Comparison of ENCODE assay signal across 24 mouse cellular contexts in genomic region chr11:24242096-24242495, GRCm38 (mm10).
DNase-seq lines count a peak whose midpoint lies in the region; ATAC-seq and TF ChIP-seq lines count a peak whose summit lies in the region.
"Had no signal": no experiment of that assay in that cellular context is flagged by ENCODE, and none has a peak within 500 bp of the region (broad histone marks: within the 10 kb centered on the region; RNA-seq: fewer than 3 reads in every experiment).

No protein-coding gene starts in this region.

- no peaks in the 10 kb centered on the region for H3K36me3 ChIP-seq in spleen, adult 2 months (ENCODE audit: control insufficient read depth, insufficient read depth, low read length)
- H3K36me3 ChIP-seq in intestine, embryonic 15.5 days, result no peaks in the 10 kb centered on the region
- H3K36me3 ChIP-seq: forebrain, embryonic 10.5 days; G1E; heart, embryonic 10.5 days; heart, embryonic 13.5 days had no signal

- no peaks in the 10 kb centered on the region for H3K27me3 ChIP-seq in spleen, adult 2 months (ENCODE audit: control insufficient read depth, insufficient read depth, low read length)
- H3K27me3 ChIP-seq in intestine, embryonic 15.5 days (replicated peaks), result no peaks in the 10 kb centered on the region
- H3K27me3 ChIP-seq: forebrain, embryonic 13.5 days; heart, embryonic 13.5 days had no signal

- no peak overlapping the region for H3K4me2 ChIP-seq in intestine, embryonic 15.5 days (replicated peaks)
- H3K4me2 ChIP-seq: forebrain, embryonic 13.5 days; heart, embryonic 13.5 days; hindbrain, embryonic 14.5 days had no signal

- H3K9ac ChIP-seq in intestine, embryonic 15.5 days, result no peak overlapping the region
- H3K9ac ChIP-seq: forebrain, embryonic 13.5 days; heart, embryonic 13.5 days; hindbrain, embryonic 14.5 days had no signal

- TF ChIP-seq POLR2A in spleen, adult 2 months (IDR thresholded peaks at IDR 0.05; ENCODE audit: low read depth, low read length), result no peak

- H3K4me1 ChIP-seq in spleen, adult 2 months (ENCODE audit: control insufficient read depth, insufficient read depth, insufficient read length), result peaks cover 33% of the 10 kb centered on the region; the same call in 1 of the 2 replicates
- H3K4me1 ChIP-seq in intestine, embryonic 15.5 days (replicated peaks), result no peaks in the 10 kb centered on the region
- H3K4me1 ChIP-seq: forebrain, embryonic 13.5 days had no signal

- TF ChIP-seq CTCF in spleen, adult 2 months (IDR thresholded peaks at IDR 0.05; ENCODE audit: extremely low read depth, insufficient read depth, insufficient read length, insufficient replicate concordance), result no peak

- peak; percentile 80 for ATAC-seq in intestine, embryonic 15.5 days
- ATAC-seq: forebrain, embryonic 13.5 days; forebrain, embryonic 16.5 days; Patski had no signal

- H3K27ac ChIP-seq in spleen, adult 2 months (ENCODE audit: insufficient read depth, low read length), result peak overlapping the region; percentile 65
- H3K27ac ChIP-seq in intestine, embryonic 15.5 days, result no peak overlapping the region
- H3K27ac ChIP-seq: forebrain, embryonic 10.5 days; forebrain, embryonic 13.5 days; heart, adult 2 months; heart, embryonic 13.5 days; hindbrain, embryonic 14.5 days had no signal

- no peaks in the 10 kb centered on the region for H3K9me3 ChIP-seq in intestine, embryonic 15.5 days
- H3K9me3 ChIP-seq: heart, embryonic 10.5 days had no signal

- H3K4me3 ChIP-seq in spleen, adult 2 months (ENCODE audit: extremely low read depth, insufficient read depth, insufficient read length), result no peak overlapping the region
- H3K4me3 ChIP-seq in intestine, embryonic 15.5 days (replicated peaks), result no peak overlapping the region
- H3K4me3 ChIP-seq: forebrain, embryonic 10.5 days; forebrain, embryonic 13.5 days; heart, adult 2 months; heart, embryonic 10.5 days; heart, embryonic 13.5 days had no signal

- 41% methylated on average over 4 of the region's 4 CpGs for WGBS in spleen, adult 2 months
- 53% methylated on average over 4 of the region's 4 CpGs for WGBS in intestine, embryonic 15.5 days

- no peak for DNase-seq in spleen, adult 2 months (ENCODE audit: low read depth in 1 of 2, low spot score in 2 of 2)
- DNase-seq in spleen, postnatal 4 days (ENCODE audit: low spot score in 2 of 2), result no peak
- DNase-seq in natural killer cell, adult 2 months (ENCODE audit: low spot score in 2 of 2), result peak; percentile 24 to 51
- DNase-seq in right cerebral cortex, postnatal 10 days (ENCODE audit: low spot score in 2 of 2), result no peak
- no peak for DNase-seq in layer of hippocampus, adult 9-11 months
- DNase-seq: adrenal gland, postnatal 10 days; adrenal gland, postnatal 36 days; cerebellum, adult 18-20 months; cerebellum, adult 9-10 months; cerebellum, postnatal 14 days; gastrocnemius, postnatal 10 days; gastrocnemius, postnatal 36 days; heart, adult 2 months; heart, postnatal 14 days; heart, postnatal 4 days had no signal

Comparison
In these comparisons a context has a peak if more than half of its experiments do, and no peak if none do; other contexts are left out.
1. DNase-seq: peak in natural killer cell, adult 2 months (2 of 2); none in spleen, adult 2 months (0 of 2), spleen, postnatal 4 days (0 of 2), right cerebral cortex, postnatal 10 days (0 of 2) and layer of hippocampus, adult 9-11 months (single experiment).